Mouse (Mus musculus) erythroid progenitor cell, adult 5-6 weeks (primary cell): ENCODE data around the gene Klhl32. TPM values are rescaled to one million over a fixed set of nuclear protein-coding genes. Genes with fewer than 3 reads are reported as not detected.

Experiments
- ATAC-seq: replicated peaks from 2 replicates; pipeline ENCODE4 v1.8.0; 2016; ENCODE audit warnings: moderate number of reproducible peaks, mild to moderate bottlenecking, moderate TSS enrichment, inconsistent platforms; ENCODE audit not compliant: poor library complexity, low FRiP score, severe bottlenecking
- total RNA-seq, 2 experiments: library from RNA; stranded (forward) in 1 of 2; stranded (reverse) in 1 of 2; fragments of 150-400 nt in 1 of 2; fragments of 186-747, 209-891 nt in 1 of 2; gene quantifications; 2 replicates each; pipeline versions ENCODE4 v1.2.3 to v1.2.4; 2015 to 2017; ENCODE audit warnings: low replicate concordance in 2 of 2

The Klhl32 gene
- total RNA-seq, 2 experiments from 2014 or later = not detected

- ATAC-seq = no peak
Measured at GRCm38 (mm10) chr4:24670007-24670406, 180.9 kb downstream of the Klhl32 start.

- no peak for ATAC-seq
Measured at GRCm38 (mm10) chr4:24659218-24659617, 191.7 kb downstream of the Klhl32 start.

- peak; percentile 90 for ATAC-seq
Measured at GRCm38 (mm10) chr4:24644735-24645134, 206.2 kb downstream of the Klhl32 start.

- no peak for ATAC-seq
Measured at GRCm38 (mm10) chr4:24642306-24642705, 208.6 kb downstream of the Klhl32 start.

- ATAC-seq = no peak
Measured at GRCm38 (mm10) chr4:24631177-24631911, 219.6 kb downstream of the Klhl32 start.

GRCm38 (mm10) chr4:24630430-24630829 lies 220.5 kb downstream of the Klhl32 start:
- no peak for ATAC-seq

- ATAC-seq = no peak
Measured at GRCm38 (mm10) chr4:24627871-24628270, 223.1 kb downstream of the Klhl32 start.

- ATAC-seq = no peak
Measured at GRCm38 (mm10) chr4:24626686-24627085, 224.2 kb downstream of the Klhl32 start.

GRCm38 (mm10) chr4:24625951-24626584 lies 224.9 kb downstream of the Klhl32 start:
- no peak for ATAC-seq

GRCm38 (mm10) chr4:24621422-24622187 lies 229.3 kb downstream of the Klhl32 start:
- ATAC-seq = no peak

GRCm38 (mm10) chr4:24620440-24620839 lies 230.5 kb downstream of the Klhl32 start:
- ATAC-seq = no peak

- no peak for ATAC-seq
Measured at GRCm38 (mm10) chr4:24620005-24620404, 230.9 kb downstream of the Klhl32 start.

- ATAC-seq = no peak
Measured at GRCm38 (mm10) chr4:24609564-24609963, 241.4 kb downstream of the Klhl32 start.

GRCm38 (mm10) chr4:24609085-24609484 lies 241.8 kb downstream of the Klhl32 start:
- peak; percentile 48 for ATAC-seq

- ATAC-seq = no peak
Measured at GRCm38 (mm10) chr4:24601711-24602110, 249.2 kb downstream of the Klhl32 start.

GRCm38 (mm10) chr4:24598637-24599036 lies 252.3 kb downstream of the Klhl32 start:
- ATAC-seq = no peak

- no peak for ATAC-seq
Measured at GRCm38 (mm10) chr4:24596942-24597611, 253.8 kb downstream of the Klhl32 start.

GRCm38 (mm10) chr4:24594824-24595223 lies 256.1 kb downstream of the Klhl32 start:
- no peak for ATAC-seq

GRCm38 (mm10) chr4:24583997-24584396 lies 266.9 kb downstream of the Klhl32 start:
- ATAC-seq = no peak

GRCm38 (mm10) chr4:24582295-24582694 lies 268.6 kb downstream of the Klhl32 start:
- no peak for ATAC-seq
